Mouse (Mus musculus) lung, postnatal 4 days (tissue): Measurements from ENCODE around the gene Lrit2.

Experiments used
- DNase-seq, 2 experiments: peaks; one replicate each; pipeline ENCODE4 v3.0.0; 2021

Gene Lrit2

GRCm38 (mm10) chr14:37067629-37068028 is at the start of gene Lrit2:
Gene Lrit2, plus strand, starts transcription at chr14:37067929.
- DNase-seq: no peak

DNA sequence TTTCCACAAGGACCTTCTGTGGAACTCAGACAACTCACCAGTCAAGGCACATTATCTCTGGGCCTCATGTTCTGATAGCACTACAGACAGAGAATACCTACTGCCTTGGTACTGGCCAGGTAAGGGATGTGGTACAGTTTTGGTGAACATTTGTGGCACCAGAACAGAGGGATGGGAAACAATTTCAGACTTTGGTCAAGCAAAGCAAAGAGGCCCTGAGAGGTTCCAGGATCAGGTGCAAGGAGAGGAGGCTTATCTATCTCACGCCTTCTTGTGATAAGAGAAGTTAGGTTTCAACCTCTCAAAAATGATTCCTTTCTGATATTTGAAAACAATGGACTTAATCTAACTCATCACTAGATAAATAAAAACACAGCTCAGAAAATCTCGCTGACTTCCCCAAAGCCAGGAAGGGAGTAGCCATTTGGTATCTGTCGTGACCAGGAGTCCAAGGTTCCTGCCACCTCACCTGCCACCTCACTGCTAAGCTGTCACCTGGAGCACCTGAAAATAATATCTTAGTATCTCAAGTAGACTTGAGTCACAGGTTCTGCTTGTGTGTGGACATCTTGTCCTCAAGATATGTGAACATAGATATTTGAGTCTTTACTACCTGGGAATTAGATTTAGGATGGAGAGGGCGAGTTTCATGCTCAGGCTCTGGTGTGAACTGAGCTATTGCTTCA is 40.3 kb upstream of the Lrit2 start:
- DNase-seq: no peak

DNA sequence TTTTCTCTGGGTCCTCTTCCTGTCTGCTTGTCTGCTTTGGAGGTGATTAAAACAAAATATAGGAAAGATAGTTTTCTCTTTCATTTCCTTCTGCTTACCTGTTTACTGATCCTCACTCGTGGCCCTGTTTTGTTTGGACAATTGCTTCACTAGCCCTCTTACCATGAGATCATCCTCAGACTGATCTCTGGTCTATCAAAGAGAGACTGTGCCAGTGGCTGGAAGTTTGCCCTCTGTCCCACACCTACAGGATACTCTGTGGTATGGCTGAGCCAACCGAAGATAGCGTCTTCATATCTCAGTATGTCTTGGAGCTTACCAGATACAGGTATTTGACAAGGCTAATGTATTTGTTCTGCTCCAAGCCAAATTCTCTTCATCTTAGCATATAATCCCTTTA is 39.8 kb upstream of the Lrit2 start:
- no peak for DNase-seq

- no peak for DNase-seq
Measured at GRCm38 (mm10) chr14:37028555-37028954, 39.2 kb upstream of the Lrit2 start.

GRCm38 (mm10) chr14:37032481-37033104 is 35.1 kb upstream of the Lrit2 start:
- no peak for DNase-seq

GRCm38 (mm10) chr14:37033241-37033640 is 34.5 kb upstream of the Lrit2 start:
- DNase-seq: peak; percentile 49 to 67

GRCm38 (mm10) chr14:37034432-37034831 is 33.3 kb upstream of the Lrit2 start:
- no peak for DNase-seq

DNA sequence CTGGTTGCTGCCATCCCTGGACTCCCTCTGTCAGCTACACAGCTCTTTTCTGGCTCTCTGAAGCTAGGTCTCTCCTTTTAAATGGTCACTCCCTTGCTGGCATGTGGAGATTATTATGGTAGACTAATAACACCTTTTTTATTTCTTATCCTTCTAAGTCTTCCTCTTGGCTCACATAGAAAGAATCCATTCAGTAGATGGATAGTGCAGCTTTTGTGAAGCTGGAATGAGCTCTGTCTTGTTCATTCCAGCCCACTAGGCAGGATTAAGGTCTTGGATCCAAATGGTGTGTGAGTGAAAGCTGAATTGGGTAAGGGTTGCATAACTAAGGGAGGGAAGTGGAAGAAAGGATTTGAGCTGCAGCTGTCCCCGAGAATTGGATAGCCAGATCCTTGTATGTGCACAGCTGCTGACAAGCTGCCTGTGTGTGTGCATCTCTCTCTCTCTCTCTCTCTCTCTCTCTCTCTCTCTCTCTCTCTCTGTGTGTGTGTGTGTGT is 18.8 kb upstream of the Lrit2 start, which contains the start of gene Rgr:
Gene Rgr (minus strand): TSS at position 51 of the 497 bp plus-strand sequence.
- DNase-seq: no peak

GRCm38 (mm10) chr14:37064849-37065248 is 2.9 kb upstream of the Lrit2 start:
- no peak for DNase-seq

- no peak for DNase-seq
Measured at GRCm38 (mm10) chr14:37066636-37067035, 1.1 kb upstream of the Lrit2 start.

DNA sequence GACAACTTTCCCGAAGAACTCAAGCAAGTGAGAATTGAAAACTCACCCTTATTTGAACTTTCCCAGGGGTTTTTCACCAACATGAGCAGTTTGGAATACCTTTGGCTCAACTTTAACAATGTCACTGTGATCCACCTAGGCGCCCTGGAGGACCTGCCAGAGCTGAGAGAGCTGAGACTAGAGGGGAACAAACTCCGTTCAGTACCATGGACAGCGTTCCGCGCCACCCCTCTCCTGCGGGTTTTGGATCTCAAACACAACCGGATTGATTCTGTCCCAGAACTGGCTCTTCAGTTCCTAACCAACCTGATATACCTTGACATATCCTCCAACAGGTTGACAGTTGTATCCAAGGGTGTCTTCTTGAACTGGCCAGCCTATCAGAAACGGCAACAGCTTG is 787 bp downstream of the Lrit2 start:
- peak; percentile 24 to 55 for DNase-seq

DNA sequence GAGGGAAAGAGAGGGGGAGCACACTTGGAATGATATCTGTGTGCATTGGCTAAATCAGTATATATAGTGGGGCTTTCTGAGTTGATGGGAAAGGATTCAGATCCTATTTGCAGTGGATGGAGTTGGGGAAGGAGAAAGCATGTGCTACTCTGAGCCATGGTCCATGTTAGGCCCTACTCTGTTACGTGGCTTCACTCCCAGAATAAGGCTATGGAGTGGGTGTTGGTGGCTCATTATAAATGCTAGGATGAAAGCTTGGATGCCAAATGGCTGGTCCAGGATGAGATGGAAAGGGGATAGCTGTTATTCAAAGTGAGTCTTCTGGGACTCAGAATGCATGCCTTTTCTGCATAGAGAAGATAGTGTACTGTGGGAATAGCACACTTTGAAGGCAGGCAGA is 13.0 kb downstream of the Lrit2 start:
- DNase-seq: no peak

GRCm38 (mm10) chr14:37083755-37084154 is 16.0 kb downstream of the Lrit2 start:
- DNase-seq: no peak

DNA sequence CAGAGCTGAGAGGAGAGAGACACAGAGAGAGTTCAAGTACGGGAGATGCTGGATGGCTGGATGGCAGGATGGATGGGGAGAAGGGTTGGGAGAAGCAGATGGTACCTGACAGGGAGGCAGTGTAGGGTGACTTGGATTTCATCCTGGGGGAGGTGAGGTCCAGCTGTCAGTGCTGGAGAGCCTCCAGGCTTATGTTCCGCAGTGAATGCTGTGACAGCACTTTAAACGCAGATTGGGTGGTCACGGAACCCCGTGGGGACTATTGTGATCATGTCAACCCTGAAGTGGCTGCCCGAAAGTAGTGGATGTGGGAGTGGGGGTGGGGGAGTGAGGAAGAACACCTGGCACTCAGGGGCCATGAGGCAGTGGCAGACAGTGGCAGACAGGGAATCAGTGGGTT is 26.7 kb downstream of the Lrit2 start:
- no peak for DNase-seq

GRCm38 (mm10) chr14:37095556-37095955 is 27.8 kb downstream of the Lrit2 start:
- no peak for DNase-seq

DNA sequence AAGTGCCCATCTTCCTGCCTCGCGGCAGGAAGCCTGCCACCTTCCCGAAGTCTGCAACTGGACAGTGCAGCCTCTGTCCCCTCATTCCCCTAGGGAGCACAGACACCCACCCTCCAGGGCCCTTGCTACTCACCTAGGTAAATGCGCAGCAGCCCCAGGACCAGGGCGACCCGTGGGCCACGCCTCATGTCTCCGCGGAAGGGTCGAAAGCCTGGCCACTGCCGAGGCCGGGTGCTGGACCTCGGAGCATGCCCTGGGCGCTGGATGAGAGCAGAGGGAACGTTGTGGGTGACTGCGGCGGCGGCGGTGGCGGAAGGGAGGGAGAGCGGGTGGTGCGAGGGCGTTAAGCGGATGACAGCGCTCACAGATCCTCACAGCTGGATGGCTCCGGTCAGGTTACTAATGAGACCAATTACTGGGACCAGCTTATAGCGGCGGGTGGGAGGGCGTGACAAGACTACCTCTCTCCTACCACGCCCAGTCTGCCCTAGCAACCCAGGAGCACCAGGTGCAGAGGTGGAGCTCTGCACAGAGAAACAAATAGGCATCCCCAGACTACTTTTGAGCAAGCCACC is 30.3 kb downstream of the Lrit2 start, which contains the start of gene Cdhr1:
Gene Cdhr1 (minus strand): TSS at position 392 of the 575 bp plus-strand sequence.
- no peak for DNase-seq

GRCm38 (mm10) chr14:37101531-37101930 is 33.8 kb downstream of the Lrit2 start:
- no peak for DNase-seq

DNA sequence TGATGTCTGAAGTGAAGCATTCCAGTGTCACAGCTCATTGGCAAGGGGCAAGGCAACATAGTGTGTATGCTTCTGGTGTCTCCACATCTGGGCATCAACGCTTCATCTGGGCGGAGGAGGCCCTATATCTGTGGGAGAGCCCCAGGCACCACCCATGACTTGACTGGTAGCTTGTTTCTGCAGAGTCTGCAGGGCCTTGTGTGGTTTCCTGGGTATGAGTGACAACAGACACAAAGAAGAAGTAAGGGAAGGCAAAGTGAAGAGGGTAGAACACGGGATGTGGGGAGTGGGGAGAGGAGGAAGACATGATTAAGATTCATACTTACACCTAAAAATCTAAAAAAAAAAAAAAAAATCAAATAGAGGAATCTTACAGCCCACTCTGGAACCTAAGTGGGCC is 34.8 kb downstream of the Lrit2 start:
- no peak for DNase-seq

DNA sequence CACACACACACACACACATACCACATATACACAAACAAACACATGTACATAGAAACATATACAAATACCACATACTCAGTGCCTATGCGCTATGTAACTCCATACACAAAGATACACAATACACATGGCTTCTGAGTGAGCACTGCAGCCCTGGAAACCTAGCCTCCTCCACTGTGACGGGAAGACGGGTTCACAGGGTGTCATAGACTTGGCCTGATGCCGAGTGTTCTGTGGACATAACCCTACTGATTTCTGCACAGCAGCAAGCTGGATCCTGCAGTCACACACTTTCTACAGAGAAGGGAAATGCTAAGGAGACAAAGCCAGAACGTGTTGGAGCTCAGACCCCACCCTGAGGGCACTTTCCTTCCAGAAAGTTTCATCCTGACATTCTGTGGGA is 37.0 kb downstream of the Lrit2 start:
- DNase-seq: peak; percentile 29 to 48

DNA sequence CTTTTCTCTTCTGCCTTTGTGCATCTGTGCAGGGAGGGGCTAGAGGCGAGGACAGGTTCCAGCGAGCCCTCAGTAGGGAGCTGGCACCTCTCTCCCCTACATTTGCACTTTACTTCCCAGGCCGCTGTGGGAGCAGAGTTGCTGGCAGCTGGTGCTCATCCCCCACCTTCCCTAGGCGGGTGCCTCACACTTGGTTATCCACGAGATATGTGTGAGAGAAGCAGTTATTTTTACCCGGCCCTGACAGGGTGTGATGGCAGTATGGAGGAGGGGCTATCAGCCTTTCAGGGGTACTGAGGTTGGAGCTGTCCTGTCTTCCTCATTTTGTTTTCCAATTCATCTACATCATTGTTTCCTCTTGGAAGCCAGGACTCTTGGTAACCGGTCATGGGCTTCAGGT is 38.1 kb downstream of the Lrit2 start:
- DNase-seq: no peak

DNA sequence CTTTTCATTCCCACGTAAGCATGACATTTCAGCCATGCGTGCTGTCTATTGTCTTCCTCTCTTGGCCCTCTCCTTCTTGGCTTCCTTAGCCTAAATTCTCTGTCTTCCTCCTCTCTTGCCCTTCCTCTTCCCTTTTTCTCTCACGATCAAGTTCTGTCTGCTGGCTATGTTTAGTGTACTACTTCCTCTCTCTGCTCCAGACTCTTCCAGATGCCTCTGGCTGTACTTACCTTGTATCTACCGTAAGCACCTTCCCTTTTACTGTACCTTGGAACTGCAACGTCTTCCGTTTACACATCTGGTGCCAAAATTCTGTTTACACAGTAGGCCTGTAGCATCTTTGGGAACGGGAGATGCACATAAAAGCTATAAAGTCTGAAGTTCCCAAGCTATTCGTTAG is 41.7 kb downstream of the Lrit2 start:
- no peak for DNase-seq

- no peak for DNase-seq
Measured at GRCm38 (mm10) chr14:37109975-37110374, 42.2 kb downstream of the Lrit2 start.

DNA sequence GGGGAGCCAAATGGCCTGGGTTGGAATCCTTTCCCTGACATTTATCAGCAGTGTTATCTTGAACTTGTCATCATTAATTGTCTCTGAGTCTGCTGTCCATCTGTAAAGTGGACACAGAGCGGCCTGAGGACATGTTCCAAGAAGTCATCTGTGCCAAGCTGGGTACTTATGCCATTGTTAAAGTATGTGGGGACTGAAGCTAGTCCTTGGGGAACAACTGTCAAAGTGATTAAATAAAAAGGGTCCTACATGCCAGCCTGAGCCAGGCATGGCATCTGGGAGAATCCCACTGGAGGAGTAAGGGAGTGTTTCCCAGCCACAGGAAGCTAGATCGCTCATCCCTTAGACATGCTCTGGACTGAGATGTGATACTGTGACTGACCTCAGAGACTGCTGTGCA is 42.7 kb downstream of the Lrit2 start:
- no peak for DNase-seq

GRCm38 (mm10) chr14:37111371-37111770 is 43.6 kb downstream of the Lrit2 start:
- DNase-seq: no peak
